In genomic region chr9:101862481-101863065, GRCm38 (mm10) we compare ENCODE assay signal across 9 mouse cellular contexts. TPM values are rescaled to one million over a fixed set of nuclear protein-coding genes. Genes with fewer than 3 reads are reported as not detected.
A peak's percentile ranks its signal among the peaks of the same experiment; 100 is the strongest.
DNase-seq lines count a peak whose midpoint lies in the region; TF ChIP-seq lines count a peak whose summit lies in the region.
"Had no signal": no experiment of that assay in that cellular context is flagged by ENCODE, and none has a peak within 500 bp of the region (broad histone marks: within the 10 kb centered on the region; RNA-seq: fewer than 3 reads in every experiment).

No protein-coding gene starts in this region.

- WGBS in olfactory bulb, adult 2 months, result 15% methylated on average over 12 of the region's 12 CpGs

- intact Hi-C loops in heart, postnatal 14 days (cut with DNase I), result no loop called here

- H3K27ac ChIP-seq in olfactory bulb, adult 2 months (ENCODE audit: insufficient read depth, low read depth, low read length), result peak overlapping the region; percentile 38

- no peak for TF ChIP-seq POLR2A in olfactory bulb, adult 2 months (IDR thresholded peaks at IDR 0.05; ENCODE audit: insufficient read depth, low read depth, low read length)

- no peak for TF ChIP-seq CTCF in olfactory bulb, adult 2 months (IDR thresholded peaks at IDR 0.05; ENCODE audit: insufficient read depth, low read depth, low read length)

- DNase-seq in right cerebral cortex, postnatal 10 days (ENCODE audit: low spot score in 2 of 2), result peak; percentile 72 to 83
- no peak for DNase-seq in right cerebral cortex, postnatal 25 days
- peak; percentile 16 for DNase-seq in embryo, embryonic 11 days
- peak; percentile 51 to 56 for DNase-seq in heart, postnatal 14 days
- peak; percentile 37 to 68 for DNase-seq in layer of hippocampus, postnatal 14 days (ENCODE audit: low spot score in 2 of 2)
- no peak for DNase-seq in spleen, postnatal 14 days (ENCODE audit: low spot score in 2 of 2)
- no peak for DNase-seq in T-cell, adult 2 months (ENCODE audit: low spot score)

- H3K4me3 ChIP-seq in olfactory bulb, adult 2 months (ENCODE audit: insufficient read depth, low read depth, low read length), result 0 out of 2 replicates have a peak overlapping the region, but pooled peaks have one; percentile 11
- H3K4me3 ChIP-seq: megakaryocyte, embryonic 14.5 days had no signal

- peaks cover 19% of the 10 kb centered on the region for H3K4me1 ChIP-seq in olfactory bulb, adult 2 months (ENCODE audit: control insufficient read depth, insufficient read depth, low read length)

RNA-seq across cellular contexts. Expression of gene 9630041A04Rik, which starts 0.9 kb away (rescaled TPM):
- not detected for total RNA-seq in heart, postnatal 14 days (2021)
- total RNA-seq in layer of hippocampus, postnatal 14 days (2021), result not detected
- not detected in 2 replicates for polyA plus RNA-seq in olfactory bulb, adult 2 months (2012; ENCODE audit: insufficient read depth, insufficient read length, low replicate concordance, missing spikeins)

Comparison
In these comparisons a context has a peak if more than half of its experiments do, and no peak if none do; other contexts are left out.
1. DNase-seq: peak in right cerebral cortex, postnatal 10 days (2 of 2), embryo, embryonic 11 days (single experiment), heart, postnatal 14 days (2 of 2) and layer of hippocampus, postnatal 14 days (2 of 2); none in right cerebral cortex, postnatal 25 days (single experiment), spleen, postnatal 14 days (0 of 2) and T-cell, adult 2 months (single experiment).